ENCODE assay signal across 20 mouse cellular contexts in genomic region chr1:21836337-21836736, GRCm38 (mm10).
A peak's percentile ranks its signal among the peaks of the same experiment; 100 is the strongest.
DNase-seq lines count a peak whose midpoint lies in the region; ATAC-seq lines count a peak whose summit lies in the region.
"Had no signal": no experiment of that assay in that cellular context is flagged by ENCODE, and none has a peak within 500 bp of the region (broad histone marks: within the 10 kb centered on the region; RNA-seq: fewer than 3 reads in every experiment).

No protein-coding gene starts in this region.

- H3K27ac ChIP-seq in kidney, embryonic 16.5 days (ENCODE audit: low read length) = no peak overlapping the region
- H3K27ac ChIP-seq: heart, embryonic 13.5 days; liver, embryonic 13.5 days; midbrain, embryonic 10.5 days; neural tube, embryonic 12.5 days had no signal

- no peaks in the 10 kb centered on the region for H3K9me3 ChIP-seq in kidney, embryonic 16.5 days (ENCODE audit: low read length)
- H3K9me3 ChIP-seq: heart, embryonic 13.5 days; liver, embryonic 13.5 days; midbrain, embryonic 10.5 days; neural tube, embryonic 12.5 days had no signal

- H3K4me2 ChIP-seq in kidney, embryonic 16.5 days (replicated peaks; ENCODE audit: low read depth, low read length) = no peak overlapping the region
- H3K4me2 ChIP-seq: heart, embryonic 13.5 days; liver, embryonic 13.5 days; neural tube, embryonic 12.5 days had no signal

- no peak overlapping the region for H3K4me3 ChIP-seq in kidney, embryonic 16.5 days (ENCODE audit: low read length)
- H3K4me3 ChIP-seq: heart, embryonic 13.5 days; liver, embryonic 13.5 days; midbrain, embryonic 10.5 days; neural tube, embryonic 12.5 days had no signal

- H3K36me3 ChIP-seq in kidney, embryonic 16.5 days (ENCODE audit: insufficient read depth, low read length) = no peaks in the 10 kb centered on the region
- H3K36me3 ChIP-seq: heart, embryonic 13.5 days; liver, embryonic 13.5 days; midbrain, embryonic 10.5 days; neural tube, embryonic 12.5 days had no signal

- H3K27me3 ChIP-seq in kidney, embryonic 16.5 days (ENCODE audit: insufficient read depth, low read length) = no peaks in the 10 kb centered on the region
- H3K27me3 ChIP-seq: heart, embryonic 13.5 days; liver, embryonic 13.5 days; neural tube, embryonic 12.5 days had no signal

- DNase-seq in frontal cortex, postnatal 14 days (ENCODE audit: low spot score in 2 of 2) = no peak
- DNase-seq in embryo, embryonic 10.5 days (ENCODE audit: low spot score) = peak; percentile 23
- peak; percentile 45 for DNase-seq in forelimb bud, embryonic 11.5 days (ENCODE audit: low read depth, low spot score)
- no peak for DNase-seq in kidney, postnatal 10 days
- no peak for DNase-seq in yolk sac, embryonic 10.5 days (ENCODE audit: low spot score)
- DNase-seq: adrenal gland, postnatal 25 days; B cell, adult 2 months; cerebellum, adult 9-10 months; heart, postnatal 36 days; kidney, adult 9 months; liver, embryonic 13.5 days; right cerebral cortex, postnatal 14 days; thymus, postnatal 36 days had no signal

- no peak overlapping the region for H3K9ac ChIP-seq in kidney, embryonic 16.5 days (replicated peaks; ENCODE audit: low read length)
- H3K9ac ChIP-seq: heart, embryonic 13.5 days; liver, embryonic 13.5 days; neural tube, embryonic 12.5 days had no signal

- WGBS in kidney, embryonic 16.5 days = 72% methylated on average over 3 of the region's 3 CpGs

- H3K4me1 ChIP-seq in kidney, embryonic 16.5 days (ENCODE audit: insufficient read depth, low read length) = no peaks in the 10 kb centered on the region
- H3K4me1 ChIP-seq: liver, embryonic 13.5 days; midbrain, embryonic 10.5 days; neural tube, embryonic 12.5 days had no signal

- peak; percentile 44; the same call in 1 of the 2 replicates for ATAC-seq in frontal cortex, adult (ENCODE audit: low TSS enrichment)
- peak; percentile 68 for ATAC-seq in megakaryocyte progenitor cell, adult 5-6 weeks (replicated peaks; ENCODE audit: poor library complexity)
- ATAC-seq in kidney, embryonic 16.5 days (ENCODE audit: low FRiP score, low TSS enrichment) = no peak
- ATAC-seq: activated CD4-positive, CD25-positive, alpha-beta regulatory T cell, adult 4 months had no signal

Comparison
In these comparisons a context has a peak if more than half of its experiments do, and no peak if none do; other contexts are left out.
1. DNase-seq: peak in embryo, embryonic 10.5 days (single experiment) and forelimb bud, embryonic 11.5 days (single experiment); none in frontal cortex, postnatal 14 days (0 of 2), kidney, postnatal 10 days (single experiment) and yolk sac, embryonic 10.5 days (single experiment).